Mouse (Mus musculus): ENCODE data around the gene Zfp747.
"Not testable (repeated sequence)": the region's sequence is repeated elsewhere in the genome, so short reads cannot be mapped to it uniquely, and the experiment has no call there.

The Zfp747 gene

GRCm38 (mm10) chr7:127371213-127371612 is 4.6 kb downstream of the Zfp747 start:
- DNase-seq (ENCODE audit: low read depth): no peak

- DNase-seq (ENCODE audit: low read depth): no peak
Observed at GRCm38 (mm10) chr7:127366249-127366648, 9.6 kb downstream of the Zfp747 start.

- DNase-seq (ENCODE audit: low read depth): no peak
Observed at GRCm38 (mm10) chr7:127364166-127364565, 11.7 kb downstream of the Zfp747 start.

- DNase-seq (ENCODE audit: low read depth): no peak
Observed at GRCm38 (mm10) chr7:127363475-127363921, 12.4 kb downstream of the Zfp747 start.

GRCm38 (mm10) chr7:127362418-127362817 is 13.4 kb downstream of the Zfp747 start:
- not testable (repeated sequence) for DNase-seq (ENCODE audit: low read depth)

GRCm38 (mm10) chr7:127361449-127361848 is 14.4 kb downstream of the Zfp747 start:
- DNase-seq (ENCODE audit: low read depth): no peak

- DNase-seq (ENCODE audit: low read depth): no peak
Observed at GRCm38 (mm10) chr7:127360265-127360664, 15.6 kb downstream of the Zfp747 start.

- no peak for DNase-seq (ENCODE audit: low read depth)
Observed at GRCm38 (mm10) chr7:127358472-127358871, 17.4 kb downstream of the Zfp747 start.

GRCm38 (mm10) chr7:127357871-127358270 is 18.0 kb downstream of the Zfp747 start:
- no peak for DNase-seq (ENCODE audit: low read depth)

GRCm38 (mm10) chr7:127355796-127356195 is 20.1 kb downstream of the Zfp747 start:
- DNase-seq (ENCODE audit: low read depth): no peak

- DNase-seq (ENCODE audit: low read depth): no peak
Observed at GRCm38 (mm10) chr7:127351230-127352004, 24.4 kb downstream of the Zfp747 start.

GRCm38 (mm10) chr7:127346676-127347075 is 29.2 kb downstream of the Zfp747 start:
- DNase-seq (ENCODE audit: low read depth): no peak

- DNase-seq (ENCODE audit: low read depth): peak; percentile 80
Observed at GRCm38 (mm10) chr7:127345512-127346325, 30.1 kb downstream of the Zfp747 start, which contains the start of gene Zfp768. Gene Zfp768, minus strand, starts transcription at chr7:127345589.

- DNase-seq (ENCODE audit: low read depth): no peak
Observed at GRCm38 (mm10) chr7:127345092-127345491, 30.8 kb downstream of the Zfp747 start.

GRCm38 (mm10) chr7:127344371-127344770 is 31.5 kb downstream of the Zfp747 start:
- DNase-seq (ENCODE audit: low read depth): no peak

GRCm38 (mm10) chr7:127343351-127344019 is 32.4 kb downstream of the Zfp747 start:
- no peak for DNase-seq (ENCODE audit: low read depth)

GRCm38 (mm10) chr7:127342888-127343287 is 33.0 kb downstream of the Zfp747 start:
- DNase-seq (ENCODE audit: low read depth): no peak

- no peak for DNase-seq (ENCODE audit: low read depth)
Observed at GRCm38 (mm10) chr7:127342332-127342731, 33.5 kb downstream of the Zfp747 start.

GRCm38 (mm10) chr7:127341861-127342260 is 34.0 kb downstream of the Zfp747 start:
- DNase-seq (ENCODE audit: low read depth): not testable (repeated sequence)

GRCm38 (mm10) chr7:127341356-127341755 is 34.5 kb downstream of the Zfp747 start:
- no peak for DNase-seq (ENCODE audit: low read depth)

- DNase-seq (ENCODE audit: low read depth): no peak
Observed at GRCm38 (mm10) chr7:127337636-127338035, 38.2 kb downstream of the Zfp747 start.

GRCm38 (mm10) chr7:127335604-127336003 is 40.2 kb downstream of the Zfp747 start:
- no peak for DNase-seq (ENCODE audit: low read depth)

Data from c-Kit-positive CD71-negative TER-119-negative erythroid progenitor cells, embryonic 14.5 days (primary cell).